Mouse (Mus musculus) ES-Bruce4 (cell line): Measurements from ENCODE around the gene Rubcn. TPM values are rescaled to one million over a fixed set of nuclear protein-coding genes. Genes with fewer than 3 reads are reported as not detected.
A peak's percentile ranks its signal among the peaks of the same experiment; 100 is the strongest.

Source experiments
- H3K27ac ChIP-seq: 2 replicates; pipeline ENCODE4 v1.5.1; 2012; ENCODE audit warnings: low read length, inconsistent platforms; ENCODE audit not compliant: insufficient read depth
- H3K27me3 ChIP-seq: 2 replicates; pipeline ENCODE4 v1.6.1; 2012; ENCODE audit warnings: mild to moderate bottlenecking, low read length, inconsistent platforms; ENCODE audit not compliant: control insufficient read depth, poor library complexity, insufficient read depth, severe bottlenecking
- H3K36me3 ChIP-seq: 2 replicates; pipeline ENCODE4 v1.6.1; 2012; ENCODE audit warnings: inconsistent platforms, mild to moderate bottlenecking, low read length, moderate library complexity; ENCODE audit not compliant: control insufficient read depth, poor library complexity, insufficient read depth, severe bottlenecking
- H3K4me1 ChIP-seq: one replicate; pipeline ENCODE4 v1.8.1; 2011; ENCODE audit warnings: low read length; ENCODE audit not compliant: control insufficient read depth, insufficient read depth
- H3K4me3 ChIP-seq: 2 replicates; pipeline ENCODE4 v1.5.1; 2011; ENCODE audit warnings: low read depth, mild to moderate bottlenecking, low read length
- H3K9ac ChIP-seq: 2 replicates; pipeline ENCODE4 v1.6.1; 2012; ENCODE audit warnings: low read depth, mild to moderate bottlenecking, inconsistent platforms; ENCODE audit not compliant: poor library complexity, severe bottlenecking
- H3K9me3 ChIP-seq: replicated peaks from 2 replicates; pipeline ENCODE4 v1.6.1; 2012; ENCODE audit warnings: mild to moderate bottlenecking, low read length, inconsistent platforms; ENCODE audit not compliant: control insufficient read depth, poor library complexity, insufficient read depth, severe bottlenecking
- CTCF ChIP-seq: IDR thresholded peaks from one replicate; pipeline ENCODE4 v1.8.1; 2011; ENCODE audit warnings: low read depth, low read length
- EP300 ChIP-seq: IDR thresholded peaks from 2 replicates; pipeline ENCODE4 v1.6.1; 2011; ENCODE audit warnings: low read depth, low read length; ENCODE audit not compliant: insufficient read depth
- POLR2A ChIP-seq: IDR thresholded peaks from one replicate; pipeline ENCODE4 v1.8.1; 2011; ENCODE audit warnings: low read length; ENCODE audit not compliant: insufficient read depth
- polyA plus RNA-seq: library from polyadenylated mRNA; stranded (reverse); fragments of >200 nt; gene quantifications from 2 replicates; pipeline ENCODE4 v1.2.4, GENCODE M21; 2011; ENCODE audit warnings: low read depth; ENCODE audit not compliant: missing spikeins, insufficient read depth, insufficient read length

Rubcn gene
- polyA plus RNA-seq, 1 experiment = 19.8 TPM

GRCm38 (mm10) chr16:32889881-32890280, 12.3 kb upstream of the Rubcn start:
- no peak overlapping the region for H3K27ac ChIP-seq
- no peaks in the 10 kb centered on the region for H3K9me3 ChIP-seq
- no peaks in the 10 kb centered on the region for H3K27me3 ChIP-seq
- TF ChIP-seq CTCF (no peak), POLR2A (no peak), EP300 (no peak)
- H3K9ac ChIP-seq = no peak overlapping the region
- H3K36me3 ChIP-seq = peaks cover 27% of the 10 kb centered on the region
- H3K4me1 ChIP-seq = no peaks in the 10 kb centered on the region
- H3K4me3 ChIP-seq = no peak overlapping the region

- Histone ChIP-seq H3K9me3 (no peaks in the 10 kb centered on the region), H3K36me3 (peaks cover 18% of the 10 kb centered on the region), H3K27ac (no peak overlapping the region), H3K9ac (no peak overlapping the region), H3K4me3 (no peak overlapping the region), H3K27me3 (no peaks in the 10 kb centered on the region), H3K4me1 (no peaks in the 10 kb centered on the region)
- TF ChIP-seq POLR2A (no peak), CTCF (peak; percentile 51)
Measured at GRCm38 (mm10) chr16:32887996-32888395, 10.4 kb upstream of the Rubcn start.

- Histone ChIP-seq H3K4me1 (no peaks in the 10 kb centered on the region), H3K27ac (no peak overlapping the region), H3K9ac (no peak overlapping the region), H3K9me3 (no peaks in the 10 kb centered on the region), H3K27me3 (no peaks in the 10 kb centered on the region), H3K36me3 (peaks cover 4% of the 10 kb centered on the region), H3K4me3 (no peak overlapping the region)
- TF ChIP-seq EP300 (no peak), CTCF (no peak), POLR2A (no peak)
Measured at GRCm38 (mm10) chr16:32881538-32881937, 4.0 kb upstream of the Rubcn start.

- TF ChIP-seq POLR2A (no peak), EP300 (no peak), CTCF (no peak)
- H3K4me1 ChIP-seq = no peaks in the 10 kb centered on the region
- no peaks in the 10 kb centered on the region for H3K36me3 ChIP-seq
- H3K27ac ChIP-seq = no peak overlapping the region
- no peak overlapping the region for H3K4me3 ChIP-seq
- no peaks in the 10 kb centered on the region for H3K9me3 ChIP-seq
- H3K9ac ChIP-seq = peak overlapping the region; percentile 96; the same call in 1 of the 2 replicates
- H3K27me3 ChIP-seq = no peaks in the 10 kb centered on the region
Measured at GRCm38 (mm10) chr16:32878972-32879926, 1.7 kb upstream of the Rubcn start.

- peak overlapping the region; percentile 96 for H3K9ac ChIP-seq
- peak overlapping the region; percentile 86 for H3K4me3 ChIP-seq
- H3K36me3 ChIP-seq = no peaks in the 10 kb centered on the region
- no peaks in the 10 kb centered on the region for H3K27me3 ChIP-seq
- H3K4me1 ChIP-seq = no peaks in the 10 kb centered on the region
- no peak for TF ChIP-seq EP300
- no peak for TF ChIP-seq POLR2A
- TF ChIP-seq CTCF = no peak
- H3K27ac ChIP-seq = no peak overlapping the region
- H3K9me3 ChIP-seq = no peaks in the 10 kb centered on the region
Measured at GRCm38 (mm10) chr16:32878157-32878598, 612 bp upstream of the Rubcn start.

- Histone ChIP-seq H3K9ac (peak overlapping the region; percentile 96; the same call in 1 of the 2 replicates), H3K27ac (no peak overlapping the region), H3K27me3 (no peaks in the 10 kb centered on the region), H3K4me1 (no peaks in the 10 kb centered on the region), H3K9me3 (no peaks in the 10 kb centered on the region), H3K36me3 (no peaks in the 10 kb centered on the region), H3K4me3 (no peak overlapping the region)
- TF ChIP-seq CTCF = no peak
- no peak for TF ChIP-seq POLR2A
- TF ChIP-seq EP300 = no peak
Measured at GRCm38 (mm10) chr16:32876831-32877230, 735 bp downstream of the Rubcn start.
